Mouse (Mus musculus): ENCODE results near the gene Tarm1. TPM values are rescaled to one million over a fixed set of nuclear protein-coding genes. Genes with fewer than 3 reads are reported as not detected.

The Tarm1 gene
- total RNA-seq, 4 experiments from 2014 or later, result not detected

GRCm38 (mm10) chr7:3442476-3443062 is 59.9 kb downstream of the Tarm1 start:
- DNase-seq (ENCODE audit: low spot score), result no peak

GRCm38 (mm10) chr7:3440526-3440925 is 61.9 kb downstream of the Tarm1 start:
- DNase-seq (ENCODE audit: low spot score), result no peak

GRCm38 (mm10) chr7:3439984-3440383 is 62.4 kb downstream of the Tarm1 start:
- no peak for DNase-seq (ENCODE audit: low spot score)

DNA sequence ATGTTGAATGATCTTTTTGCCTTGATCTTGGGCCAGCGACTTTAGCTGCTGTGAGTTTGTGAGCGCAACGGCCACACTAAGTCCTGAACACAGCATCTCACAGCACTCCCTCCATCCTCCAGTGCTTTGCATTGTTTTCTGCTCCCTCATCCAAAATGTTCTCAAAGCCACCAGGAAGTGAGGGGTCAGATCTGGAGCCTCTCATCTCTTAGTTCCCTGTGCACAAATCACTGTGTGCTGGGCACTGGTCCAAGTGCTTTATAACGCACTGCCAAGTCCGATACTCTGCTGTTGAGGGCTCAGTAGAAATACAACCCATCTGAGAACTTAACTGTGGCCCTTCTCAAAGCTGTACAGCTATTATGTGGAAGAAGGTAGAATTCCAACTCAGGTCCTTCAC is 64.5 kb downstream of the Tarm1 start:
- no peak for DNase-seq (ENCODE audit: low spot score)

Other genes starting within 250 kb of the Tarm1 start
- 100 to 1,000 TPM in 3 of 4 experiments, 10 to 100 TPM in 1; 93.9 to 139 (median 128) TPM for gene Myadm, start 213.5 kb downstream of the Tarm1 start, total RNA-seq (2022)
- gene Prkcg, start 213.4 kb downstream of the Tarm1 start, total RNA-seq (2022), result 1 to 10 TPM in 2 of 4 experiments, under 1 TPM in 2; 0.57 to 1.8 (median 1.1) TPM
- gene Cacng7, start 169.7 kb downstream of the Tarm1 start, total RNA-seq (2022), result 1 to 10 TPM; 3.0 to 3.6 (median 3.3) TPM
- gene Cacng8, start 111.9 kb downstream of the Tarm1 start, total RNA-seq (2022), result not detected
- gene Cacng6, start 78.4 kb downstream of the Tarm1 start, total RNA-seq (2022), result 1 to 10 TPM; 2.0 to 4.4 (median 2.5) TPM
- under 1 TPM; 0.14 to 0.16 (median 0.15) TPM for gene Oscar, start 113.5 kb upstream of the Tarm1 start, total RNA-seq (2022)
- gene Ndufa3, start 114.7 kb upstream of the Tarm1 start, total RNA-seq (2022), result 1,000 to 10,000 TPM; 2,114 to 2,277 (median 2,237) TPM
- gene Tfpt, start 127.3 kb upstream of the Tarm1 start, total RNA-seq (2022), result 10 to 100 TPM; 17.4 to 22.9 (median 18.9) TPM
- 10 to 100 TPM; 21.4 to 28.6 (median 25.2) TPM for gene Prpf31, start 127.4 kb upstream of the Tarm1 start, total RNA-seq (2022)
- 10 to 100 TPM; 19.5 to 26.0 (median 23.2) TPM for gene Cnot3, start 142.6 kb upstream of the Tarm1 start, total RNA-seq (2022)
- gene Leng1, start 163.2 kb upstream of the Tarm1 start, total RNA-seq (2022), result 10 to 100 TPM; 10.4 to 12.8 (median 11.8) TPM
- 1 to 10 TPM in 1 of 4 experiments, under 1 TPM in 3; 0.66 to 1.1 (median 0.80) TPM for gene Tmc4, start 174.9 kb upstream of the Tarm1 start, total RNA-seq (2022)
- gene Tsen34, start 190.2 kb upstream of the Tarm1 start, total RNA-seq (2022), result 10 to 100 TPM; 65.3 to 88.1 (median 74.1) TPM
- 10 to 100 TPM; 19.2 to 23.5 (median 22.3) TPM for gene Mboat7, start 190.9 kb upstream of the Tarm1 start, total RNA-seq (2022)
- 100 to 1,000 TPM; 559 to 671 (median 596) TPM for gene Rps9, start 201.4 kb upstream of the Tarm1 start, total RNA-seq (2022)
- 1 to 10 TPM; 1.4 to 3.4 (median 1.6) TPM for gene Pirb, start 217.8 kb upstream of the Tarm1 start, total RNA-seq (2022)

All from heart, adult 8-10 months (tissue).